Mouse (Mus musculus): Measurements from ENCODE around the gene Scarb1.

DNA sequence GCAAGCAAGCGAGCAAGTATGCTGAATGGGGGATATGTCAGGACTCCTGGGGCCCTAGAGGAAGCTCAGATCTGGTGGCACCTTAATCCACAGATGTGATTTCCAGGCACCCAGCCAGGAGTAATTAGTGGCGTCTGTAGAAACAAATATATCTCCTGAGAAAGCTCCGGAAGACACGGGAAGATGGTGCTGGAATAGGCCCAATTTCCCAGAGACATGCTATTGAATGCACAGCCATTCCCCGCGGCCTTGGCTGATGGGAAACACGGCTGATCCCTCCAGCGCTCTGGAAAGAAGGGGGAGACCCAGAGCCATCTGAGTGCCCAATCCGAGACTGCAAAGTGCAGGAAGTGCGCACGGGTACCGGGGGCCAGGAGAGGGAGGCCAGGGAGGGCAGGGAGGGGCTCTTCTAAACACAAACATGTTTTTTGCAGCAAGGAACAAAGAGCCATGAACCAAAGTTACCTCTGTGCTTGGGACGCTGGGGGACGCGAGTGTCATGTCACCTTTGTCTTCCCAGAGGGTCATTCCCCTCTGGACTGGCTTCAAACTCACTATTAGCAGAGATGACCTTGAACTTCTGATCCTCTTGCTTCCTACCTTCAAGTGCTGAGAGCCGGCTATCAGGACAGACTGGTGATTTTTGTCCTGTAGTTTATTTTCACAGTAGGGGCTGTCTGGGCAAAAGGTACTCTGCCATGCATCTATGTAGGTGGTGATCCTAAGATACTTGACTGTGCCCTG is 21.7 kb downstream of the Scarb1 start:
- TF ChIP-seq CTCF (IDR thresholded peaks at IDR 0.05; ENCODE audit: extremely low read depth, insufficient read depth, insufficient read length, insufficient replicate concordance): no peak
- no peak for TF ChIP-seq POLR2A (IDR thresholded peaks at IDR 0.05; ENCODE audit: low read depth, low read length)

Data from spleen, adult 2 months (tissue).